Mouse (Mus musculus) MEL (cell line): ENCODE measurements around the gene Cecr2.

Experiments
- CTCF ChIP-seq, 3 experiments: IDR thresholded peaks in 2 of 3; conservative IDR thresholded peaks in 1 of 3; 2 replicates each; pipeline ENCODE4 v1.5.1; 2011 to 2012; ENCODE audit warnings: low read length in 3 of 3, low read depth in 2 of 3, mild to moderate bottlenecking in 2 of 3, improper control_type of control experiment in 1 of 3, inconsistent platforms in 1 of 3, mixed read lengths in 1 of 3, moderate library complexity in 1 of 3; ENCODE audit not compliant: control insufficient read depth in 1 of 3, insufficient read depth in 1 of 3, poor library complexity in 1 of 3, severe bottlenecking in 1 of 3
- EP300 ChIP-seq, 2 experiments: IDR thresholded peaks; 2 replicates each; pipeline ENCODE4 v1.6.1; 2011; ENCODE audit warnings: improper control_type of control experiment in 2 of 2, low read length in 2 of 2, low read depth in 1 of 2, mild to moderate bottlenecking in 1 of 2
- ETS1 ChIP-seq: IDR thresholded peaks from 2 replicates; pipeline ENCODE4 v1.6.1; 2012; ENCODE audit warnings: low read depth, mild to moderate bottlenecking, inconsistent platforms, low read length, improper control_type of control experiment, moderate library complexity
- MAFK ChIP-seq: IDR thresholded peaks from 2 replicates; pipeline ENCODE4 v1.6.1; 2011; ENCODE audit warnings: low read depth, mild to moderate bottlenecking, low read length, improper control_type of control experiment, borderline replicate concordance
- MAZ ChIP-seq: IDR thresholded peaks from 2 replicates; pipeline ENCODE4 v1.6.1; 2012; ENCODE audit warnings: low read depth, mild to moderate bottlenecking, inconsistent platforms, low read length, improper control_type of control experiment
- NRF1 ChIP-seq: IDR thresholded peaks from 2 replicates; pipeline ENCODE4 v1.6.1; 2014; ENCODE audit warnings: low read depth, mild to moderate bottlenecking, inconsistent platforms, low read length, improper control_type of control experiment, moderate library complexity; ENCODE audit not compliant: poor library complexity, insufficient read depth, severe bottlenecking
- POLR2A ChIP-seq, 2 experiments: IDR thresholded peaks; 2 replicates each; pipeline ENCODE4 v1.6.1; 2011 to 2012; ENCODE audit warnings: low read length in 2 of 2, mild to moderate bottlenecking in 2 of 2, control low read depth in 1 of 2, improper control_type of control experiment in 1 of 2, low read depth in 1 of 2, moderate library complexity in 1 of 2; ENCODE audit not compliant: control insufficient read depth in 1 of 2, insufficient read depth in 1 of 2, poor library complexity in 1 of 2
- RAD21 ChIP-seq: IDR thresholded peaks from 2 replicates; pipeline ENCODE4 v1.6.1; 2011; ENCODE audit warnings: mild to moderate bottlenecking, low read depth, low read length, improper control_type of control experiment
- USF1 ChIP-seq: IDR thresholded peaks from 2 replicates; pipeline ENCODE4 v1.6.1; 2014; ENCODE audit warnings: low read depth, mild to moderate bottlenecking, inconsistent platforms, low read length, improper control_type of control experiment, moderate library complexity

DNA sequence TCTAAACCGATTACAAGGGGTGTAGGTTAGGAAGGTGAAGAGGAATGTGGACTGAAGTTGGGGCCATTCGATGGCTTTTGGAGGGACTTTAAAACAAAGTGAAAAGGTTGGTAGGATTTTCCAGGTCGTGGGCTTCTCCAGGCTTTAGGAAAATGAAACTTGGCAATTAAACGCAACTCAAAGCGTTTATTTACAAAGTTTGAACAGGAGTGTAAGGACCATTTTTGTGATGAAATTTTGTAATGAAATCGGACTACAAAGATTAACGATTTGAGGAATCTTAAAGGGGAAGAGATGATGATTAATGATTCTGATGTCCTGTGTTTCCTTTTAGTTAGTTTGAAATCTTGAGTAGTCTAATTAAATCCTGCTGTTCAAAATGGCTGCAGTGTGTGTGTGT, 1.7 kb downstream of the Cecr2 start:
- no peak for TF ChIP-seq MAFK
- no peak for TF ChIP-seq MAZ
- TF ChIP-seq USF1: no peak
- TF ChIP-seq CTCF (IDR thresholded peaks at IDR 0.05 in 2 of 3, conservative IDR thresholded peaks at IDR 0.05 in 1 of 3; ENCODE audit: control insufficient read depth in 1 of 3, insufficient read depth in 1 of 3, low read depth in 2 of 3, low read length in 3 of 3, poor library complexity in 1 of 3, severe bottlenecking in 1 of 3): no peak
- no peak for TF ChIP-seq POLR2A (IDR thresholded peaks at IDR 0.05; ENCODE audit: control insufficient read depth in 1 of 2, insufficient read depth in 1 of 2, low read depth in 1 of 2, low read length in 2 of 2, poor library complexity in 1 of 2)
- no peak for TF ChIP-seq EP300 (IDR thresholded peaks at IDR 0.05; ENCODE audit: low read depth in 1 of 2, low read length in 2 of 2)
- no peak for TF ChIP-seq NRF1
- TF ChIP-seq ETS1: no peak
- TF ChIP-seq RAD21: no peak
